24 mouse cellular contexts compared by ENCODE assay signal in genomic region chr8:103399466-103399865, GRCm38 (mm10).
DNase-seq lines count a peak whose midpoint lies in the region; ATAC-seq and TF ChIP-seq lines count a peak whose summit lies in the region.
"Had no signal": no experiment of that assay in that cellular context is flagged by ENCODE, and none has a peak within 500 bp of the region (broad histone marks: within the 10 kb centered on the region; RNA-seq: fewer than 3 reads in every experiment).

No protein-coding gene starts in this region.

- no peak overlapping the region for H3K4me2 ChIP-seq in forebrain, postnatal 0 days (ENCODE audit: low read depth)
- H3K4me2 ChIP-seq in forebrain, embryonic 15.5 days (replicated peaks) = no peak overlapping the region
- H3K4me2 ChIP-seq in liver, embryonic 14.5 days (ENCODE audit: low read depth) = no peak overlapping the region
- no peak overlapping the region for H3K4me2 ChIP-seq in liver, postnatal 0 days (ENCODE audit: low read depth, low read length)
- no peak overlapping the region for H3K4me2 ChIP-seq in hindbrain, embryonic 14.5 days (replicated peaks)
- H3K4me2 ChIP-seq: hindbrain, embryonic 15.5 days; limb, embryonic 12.5 days; liver, embryonic 13.5 days; midbrain, embryonic 13.5 days; neural tube, embryonic 13.5 days had no signal

- H3K9ac ChIP-seq in forebrain, postnatal 0 days = no peak overlapping the region
- H3K9ac ChIP-seq in forebrain, embryonic 15.5 days (replicated peaks) = no peak overlapping the region
- no peak overlapping the region for H3K9ac ChIP-seq in liver, embryonic 14.5 days (replicated peaks)
- no peak overlapping the region for H3K9ac ChIP-seq in liver, postnatal 0 days (replicated peaks)
- no peak overlapping the region for H3K9ac ChIP-seq in hindbrain, embryonic 14.5 days
- H3K9ac ChIP-seq: hindbrain, embryonic 15.5 days; limb, embryonic 12.5 days; liver, embryonic 13.5 days; midbrain, embryonic 13.5 days; neural tube, embryonic 13.5 days had no signal

- H3K4me3 ChIP-seq in forebrain, postnatal 0 days (ENCODE audit: low read depth, low read length) = no peak overlapping the region
- H3K4me3 ChIP-seq in forebrain, embryonic 15.5 days = no peak overlapping the region
- H3K4me3 ChIP-seq in liver, embryonic 14.5 days (ENCODE audit: insufficient read depth in 1 of 2, low read depth in 2 of 2, low read length in 2 of 2) = no peak overlapping the region
- H3K4me3 ChIP-seq in liver, postnatal 0 days (ENCODE audit: low read depth, low read length) = no peak overlapping the region
- no peak overlapping the region for H3K4me3 ChIP-seq in E14TG2a.4 (replicated peaks; ENCODE audit: low read length)
- H3K4me3 ChIP-seq in hindbrain, embryonic 14.5 days (replicated peaks; ENCODE audit: low read length) = no peak overlapping the region
- H3K4me3 ChIP-seq: forebrain, embryonic 10.5 days; heart, embryonic 10.5 days; hindbrain, embryonic 15.5 days; limb, embryonic 12.5 days; liver, embryonic 13.5 days; midbrain, embryonic 13.5 days; neural tube, embryonic 13.5 days had no signal

- H3K27me3 ChIP-seq in forebrain, postnatal 0 days (ENCODE audit: insufficient read depth, low read length) = no peaks in the 10 kb centered on the region
- H3K27me3 ChIP-seq in forebrain, embryonic 15.5 days = no peaks in the 10 kb centered on the region
- no peaks in the 10 kb centered on the region for H3K27me3 ChIP-seq in liver, embryonic 14.5 days (ENCODE audit: control insufficient read depth, insufficient read depth, low read length)
- no peaks in the 10 kb centered on the region for H3K27me3 ChIP-seq in liver, postnatal 0 days (ENCODE audit: insufficient read depth, low read length)
- peaks cover 2% of the 10 kb centered on the region; the same call in 1 of the 2 replicates for H3K27me3 ChIP-seq in E14TG2a.4 (ENCODE audit: insufficient read depth, low read length)
- no peaks in the 10 kb centered on the region for H3K27me3 ChIP-seq in hindbrain, embryonic 14.5 days (ENCODE audit: control insufficient read depth, insufficient read depth, low read length)
- H3K27me3 ChIP-seq: hindbrain, embryonic 15.5 days; limb, embryonic 12.5 days; liver, embryonic 13.5 days; midbrain, embryonic 13.5 days; neural tube, embryonic 13.5 days had no signal

- H3K27ac ChIP-seq in forebrain, postnatal 0 days (ENCODE audit: low read depth, low read length) = no peak overlapping the region
- no peak overlapping the region for H3K27ac ChIP-seq in forebrain, embryonic 15.5 days (replicated peaks)
- H3K27ac ChIP-seq in liver, embryonic 14.5 days = no peak overlapping the region
- H3K27ac ChIP-seq in liver, postnatal 0 days (ENCODE audit: low read depth) = no peak overlapping the region
- H3K27ac ChIP-seq in hindbrain, embryonic 14.5 days = no peak overlapping the region
- H3K27ac ChIP-seq: heart, embryonic 10.5 days; hindbrain, embryonic 15.5 days; kidney, postnatal 0 days; limb, embryonic 12.5 days; liver, embryonic 13.5 days; midbrain, embryonic 13.5 days; neural tube, embryonic 13.5 days had no signal

- DNase-seq in forebrain, postnatal 0 days = no peak
- no peak for DNase-seq in liver, embryonic 14.5 days (ENCODE audit: low read depth in 3 of 3, low spot score in 3 of 3)
- no peak for DNase-seq in liver, postnatal 0 days
- DNase-seq in adipocyte (ENCODE audit: low spot score) = peak; percentile 41
- DNase-seq in hindbrain, embryonic 14.5 days (ENCODE audit: low spot score) = no peak
- no peak for DNase-seq in B cell, adult 2 months
- DNase-seq: adrenal gland, adult 8-10 months; cerebellum, adult 18-20 months; cerebellum, postnatal 14 days; heart, postnatal 4 days; kidney, adult 11 months; liver, embryonic 13.5 days; lung, postnatal 14 days; thymus, postnatal 14 days had no signal

- TF ChIP-seq CTCF in forebrain, postnatal 0 days (IDR thresholded peaks at IDR 0.05; ENCODE audit: low read depth) = peak; percentile 23; the same call in 1 of the 2 replicates
- peak; percentile 14; the same call in 1 of the 2 replicates for TF ChIP-seq CTCF in liver, embryonic 14.5 days (IDR thresholded peaks at IDR 0.05; ENCODE audit: low read depth)
- TF ChIP-seq CTCF in liver, postnatal 0 days (IDR thresholded peaks at IDR 0.05; ENCODE audit: low read depth) = no peak
- TF ChIP-seq CTCF in E14TG2a.4 (conservative IDR thresholded peaks at IDR 0.05; ENCODE audit: low read length) = peak; percentile 81

- H3K4me1 ChIP-seq in forebrain, postnatal 0 days (ENCODE audit: insufficient read depth) = no peaks in the 10 kb centered on the region
- H3K4me1 ChIP-seq in forebrain, embryonic 15.5 days = peaks cover 7% of the 10 kb centered on the region; the same call in 1 of the 2 replicates
- H3K4me1 ChIP-seq in liver, embryonic 14.5 days (replicated peaks; ENCODE audit: control insufficient read depth in 2 of 2, insufficient read depth in 2 of 2, low read length in 1 of 2) = no peaks in the 10 kb centered on the region
- no peaks in the 10 kb centered on the region for H3K4me1 ChIP-seq in liver, postnatal 0 days (ENCODE audit: insufficient read depth)
- H3K4me1 ChIP-seq in E14TG2a.4 (replicated peaks; ENCODE audit: low read depth, low read length) = no peaks in the 10 kb centered on the region
- no peaks in the 10 kb centered on the region for H3K4me1 ChIP-seq in hindbrain, embryonic 14.5 days (replicated peaks; ENCODE audit: control insufficient read depth, insufficient read depth, low read length)
- H3K4me1 ChIP-seq: heart, embryonic 10.5 days; limb, embryonic 12.5 days; liver, embryonic 13.5 days had no signal

- no peaks in the 10 kb centered on the region for H3K9me3 ChIP-seq in forebrain, postnatal 0 days (ENCODE audit: low read length)
- no peaks in the 10 kb centered on the region for H3K9me3 ChIP-seq in forebrain, embryonic 15.5 days
- H3K9me3 ChIP-seq in liver, embryonic 14.5 days (ENCODE audit: control insufficient read depth, low read length) = no peaks in the 10 kb centered on the region
- H3K9me3 ChIP-seq in liver, postnatal 0 days (ENCODE audit: low read length) = peaks cover 2% of the 10 kb centered on the region; the same call in 1 of the 2 replicates
- H3K9me3 ChIP-seq in E14TG2a.4 (ENCODE audit: low read length) = no peaks in the 10 kb centered on the region
- H3K9me3 ChIP-seq in hindbrain, embryonic 14.5 days (ENCODE audit: control insufficient read depth, low read length) = no peaks in the 10 kb centered on the region
- H3K9me3 ChIP-seq: heart, embryonic 10.5 days; hindbrain, embryonic 15.5 days; limb, embryonic 12.5 days; liver, embryonic 13.5 days; midbrain, embryonic 13.5 days had no signal

- 92% methylated on average over 3 of the region's 3 CpGs for WGBS in forebrain, postnatal 0 days
- 90% methylated on average over 3 of the region's 3 CpGs for WGBS in forebrain, embryonic 15.5 days
- WGBS in liver, embryonic 14.5 days (ENCODE audit: insufficient replicate concordance) = 45% methylated on average over 3 of the region's 3 CpGs
- WGBS in liver, postnatal 0 days (ENCODE audit: insufficient replicate concordance) = 65% methylated on average over 3 of the region's 3 CpGs
- WGBS in hindbrain, embryonic 14.5 days = 90% methylated on average over 3 of the region's 3 CpGs

- ATAC-seq in forebrain, postnatal 0 days = no peak
- no peak for ATAC-seq in forebrain, embryonic 15.5 days (replicated peaks)
- ATAC-seq in liver, embryonic 14.5 days (ENCODE audit: insufficient read depth) = no peak
- no peak for ATAC-seq in liver, postnatal 0 days
- no peak for ATAC-seq in hindbrain, embryonic 14.5 days (ENCODE audit: low FRiP score)
- ATAC-seq: CD4-positive, CD25-positive, alpha-beta regulatory T cell, adult 4 months; midbrain, embryonic 13.5 days had no signal

- H3K36me3 ChIP-seq in forebrain, postnatal 0 days (ENCODE audit: insufficient read depth) = no peaks in the 10 kb centered on the region
- H3K36me3 ChIP-seq in forebrain, embryonic 15.5 days = no peaks in the 10 kb centered on the region
- no peaks in the 10 kb centered on the region for H3K36me3 ChIP-seq in liver, embryonic 14.5 days (replicated peaks; ENCODE audit: control insufficient read depth, insufficient read depth, low read depth)
- no peaks in the 10 kb centered on the region for H3K36me3 ChIP-seq in liver, postnatal 0 days (replicated peaks; ENCODE audit: insufficient read depth, low read length)
- no peaks in the 10 kb centered on the region for H3K36me3 ChIP-seq in E14TG2a.4 (ENCODE audit: insufficient read depth, low read length)
- H3K36me3 ChIP-seq in hindbrain, embryonic 14.5 days (replicated peaks; ENCODE audit: control insufficient read depth, insufficient read depth) = no peaks in the 10 kb centered on the region
- H3K36me3 ChIP-seq: forebrain, embryonic 10.5 days; heart, embryonic 10.5 days; hindbrain, embryonic 15.5 days; limb, embryonic 12.5 days; liver, embryonic 13.5 days; midbrain, embryonic 13.5 days; neural tube, embryonic 13.5 days had no signal

- no peak for TF ChIP-seq EP300 in liver, embryonic 14.5 days (IDR thresholded peaks at IDR 0.05; ENCODE audit: low read depth)
- no peak for TF ChIP-seq EP300 in liver, postnatal 0 days (IDR thresholded peaks at IDR 0.05; ENCODE audit: low read depth)
